Mouse (Mus musculus) lung, postnatal 0 days (tissue): ENCODE results near the gene Arsa.

Experiments
- CTCF ChIP-seq: IDR thresholded peaks from 2 replicates; pipeline ENCODE4 v1.5.1; 2016; ENCODE audit warnings: antibody characterized with exemption, mild to moderate bottlenecking
- EP300 ChIP-seq: IDR thresholded peaks from 2 replicates; pipeline ENCODE4 v1.6.1; 2016; ENCODE audit warnings: antibody characterized with exemption, mild to moderate bottlenecking, control low read depth

DNA sequence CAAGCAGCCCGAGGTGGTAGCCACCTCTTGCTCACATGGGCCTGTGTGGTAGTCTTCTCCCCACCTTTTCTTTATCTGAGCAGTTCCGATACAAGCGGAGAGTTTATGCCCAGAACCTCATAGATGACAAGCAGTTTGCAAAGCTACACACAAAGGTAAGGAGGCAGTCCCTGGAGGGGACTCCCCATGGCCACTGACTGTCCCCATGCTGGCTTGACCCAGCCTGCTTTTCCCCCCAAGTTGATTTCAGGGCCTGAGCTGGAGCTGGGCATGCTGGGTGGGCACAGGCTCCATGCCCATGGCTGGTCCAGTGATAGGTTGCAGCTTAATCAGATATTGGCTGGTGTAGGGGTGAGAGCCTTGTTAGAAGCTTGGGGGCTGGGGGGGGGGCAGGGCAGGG, 24.1 kb upstream of the Arsa start:
- no peak for TF ChIP-seq CTCF
- TF ChIP-seq EP300: no peak
